Mouse (Mus musculus): ENCODE measurements around the gene Rnf126.

GRCm38 (mm10) chr10:79803716-79804323, 37.1 kb upstream of the Rnf126 start:
- TF ChIP-seq POLR2A (IDR thresholded peaks at IDR 0.05; ENCODE audit: borderline replicate concordance, low read depth, low read length) = no peak
- TF ChIP-seq CTCF (IDR thresholded peaks at IDR 0.05; ENCODE audit: low read depth, low read length) = no peak
